Mouse (Mus musculus) CH12.LX (cell line): ENCODE data around the gene Gtf2h5. TPM values are rescaled to one million over a fixed set of nuclear protein-coding genes. Genes with fewer than 3 reads are reported as not detected.

Experiments used
- DNase-seq: peaks from one replicate; pipeline ENCODE4 v3.0.0-alpha.2; 2013; ENCODE audit errors: extremely low read depth
- H3K27ac ChIP-seq: 2 replicates; pipeline ENCODE4 v1.5.1; 2012; ENCODE audit warnings: low read depth, mild to moderate bottlenecking, control low read depth, moderate library complexity; ENCODE audit not compliant: insufficient read depth
- H3K27me3 ChIP-seq: replicated peaks from 2 replicates; pipeline ENCODE3; 2012; ENCODE audit warnings: inconsistent platforms
- H3K36me3 ChIP-seq, 2 experiments: replicated peaks in 1 of 2; 2 replicates each; pipeline versions ENCODE3 to v1.6.1; 2012; ENCODE audit warnings: inconsistent platforms in 1 of 2, low read length in 1 of 2, mild to moderate bottlenecking in 1 of 2, mixed read lengths in 1 of 2, moderate library complexity in 1 of 2; ENCODE audit not compliant: control insufficient read depth in 1 of 2, insufficient read depth in 1 of 2
- H3K4me1 ChIP-seq, 2 experiments: 2 replicates each; pipeline ENCODE4 v1.6.1; 2012; ENCODE audit warnings: inconsistent platforms in 1 of 2, moderate library complexity in 1 of 2; ENCODE audit not compliant: insufficient read depth in 2 of 2, control insufficient read depth in 1 of 2
- H3K4me2 ChIP-seq: 2 replicates; pipeline ENCODE4 v1.6.1; 2012; ENCODE audit warnings: low read depth, mild to moderate bottlenecking, control low read depth; ENCODE audit not compliant: poor library complexity, insufficient read depth, severe bottlenecking
- H3K4me3 ChIP-seq, 3 experiments: fragments of 150-350 bp in 1 of 3; sonication (generic) in 1 of 3; replicated peaks in 1 of 3; 2 replicates each; pipeline versions ENCODE3 to v1.5.1; 2011 to 2012; ENCODE audit warnings: low read depth in 2 of 3, low read length in 2 of 3, mild to moderate bottlenecking in 2 of 3, moderate library complexity in 2 of 3, control low read depth in 1 of 3, improper control_type of control experiment in 1 of 3, inconsistent platforms in 1 of 3, mixed read lengths in 1 of 3; ENCODE audit not compliant: poor library complexity in 1 of 3
- H3K79me2 ChIP-seq: replicated peaks from 2 replicates; pipeline ENCODE4 v1.6.1; 2012; ENCODE audit warnings: mild to moderate bottlenecking, moderate library complexity; ENCODE audit not compliant: control insufficient read depth, poor library complexity, insufficient read depth, severe bottlenecking; ENCODE audit errors: extremely low read depth
- H3K9ac ChIP-seq: 2 replicates; pipeline ENCODE4 v1.6.1; 2012; ENCODE audit warnings: low read depth, mild to moderate bottlenecking, control low read depth, moderate library complexity; ENCODE audit not compliant: insufficient read depth
- H3K9me3 ChIP-seq: replicated peaks from 2 replicates; pipeline ENCODE3; 2012; ENCODE audit warnings: low read length, inconsistent platforms, mixed read lengths
- BHLHE40 ChIP-seq: IDR thresholded peaks from 2 replicates; pipeline ENCODE4 v1.6.1; 2011; ENCODE audit warnings: mild to moderate bottlenecking, low read depth, low read length, improper control_type of control experiment
- CHD1 ChIP-seq: IDR thresholded peaks from 2 replicates; pipeline ENCODE4 v1.6.1; 2012; ENCODE audit warnings: low read depth, low read length, improper control_type of control experiment, inconsistent platforms
- CHD2 ChIP-seq: IDR thresholded peaks from 2 replicates; pipeline ENCODE4 v1.6.1; 2011; ENCODE audit warnings: low read length, improper control_type of control experiment
- CTCF ChIP-seq, 2 experiments: IDR thresholded peaks in 1 of 2; conservative IDR thresholded peaks in 1 of 2; 2 replicates each; pipeline ENCODE4 v1.5.1; 2011 to 2012; ENCODE audit warnings: low read depth in 2 of 2, low read length in 2 of 2, improper control_type of control experiment in 1 of 2, inconsistent platforms in 1 of 2, mild to moderate bottlenecking in 1 of 2, moderate library complexity in 1 of 2
- E2F4 ChIP-seq: IDR thresholded peaks from 2 replicates; pipeline ENCODE4 v1.6.1; 2011; ENCODE audit warnings: low read depth, low read length, improper control_type of control experiment; ENCODE audit not compliant: insufficient replicate concordance
- EP300 ChIP-seq: IDR thresholded peaks from 2 replicates; pipeline ENCODE4 v1.6.1; 2011; ENCODE audit warnings: low read length, improper control_type of control experiment
- HCFC1 ChIP-seq: IDR thresholded peaks from 2 replicates; pipeline ENCODE4 v1.6.1; 2012; ENCODE audit warnings: low read depth, mild to moderate bottlenecking, inconsistent platforms, low read length, improper control_type of control experiment
- JUND ChIP-seq: conservative IDR thresholded peaks from 2 replicates; pipeline ENCODE4 v1.6.1; 2011; ENCODE audit warnings: low read depth, low read length, improper control_type of control experiment
- KAT2A ChIP-seq: IDR thresholded peaks from 2 replicates; pipeline ENCODE4 v1.6.1; 2012; ENCODE audit warnings: low read length, improper control_type of control experiment, inconsistent platforms; ENCODE audit not compliant: insufficient replicate concordance
- MAZ ChIP-seq: IDR thresholded peaks from 2 replicates; pipeline ENCODE4 v1.6.1; 2012; ENCODE audit warnings: low read depth, mild to moderate bottlenecking, inconsistent platforms, low read length, improper control_type of control experiment, moderate library complexity
- MXI1 ChIP-seq: IDR thresholded peaks from 2 replicates; pipeline ENCODE4 v1.6.1; 2011; ENCODE audit warnings: mild to moderate bottlenecking, low read depth, low read length, improper control_type of control experiment
- MYC ChIP-seq: IDR thresholded peaks from 2 replicates; pipeline ENCODE4 v1.6.1; 2011; ENCODE audit warnings: low read depth, mild to moderate bottlenecking, improper control_type of control experiment, low read length
- NELFE ChIP-seq: IDR thresholded peaks from 2 replicates; pipeline ENCODE4 v1.6.1; 2011; ENCODE audit warnings: low read depth, low read length, improper control_type of control experiment
- PAX5 ChIP-seq: IDR thresholded peaks from 2 replicates; pipeline ENCODE4 v1.6.1; 2012; ENCODE audit warnings: low read length, inconsistent platforms, mixed read lengths
- RAD21 ChIP-seq: IDR thresholded peaks from 2 replicates; pipeline ENCODE4 v1.6.1; 2011; ENCODE audit warnings: low read depth, mild to moderate bottlenecking, low read length, improper control_type of control experiment, moderate library complexity
- RCOR1 ChIP-seq: conservative IDR thresholded peaks from 2 replicates; pipeline ENCODE4 v1.6.1; 2012; ENCODE audit warnings: low read depth, mild to moderate bottlenecking, inconsistent platforms, low read length, improper control_type of control experiment
- SIN3A ChIP-seq: IDR thresholded peaks from 2 replicates; pipeline ENCODE4 v1.6.1; 2012; ENCODE audit warnings: low read length, improper control_type of control experiment, inconsistent platforms
- TBP ChIP-seq: conservative IDR thresholded peaks from 2 replicates; pipeline ENCODE4 v1.6.1; 2011; ENCODE audit warnings: low read depth, low read length, improper control_type of control experiment
- TCF12 ChIP-seq: IDR thresholded peaks from 2 replicates; pipeline ENCODE4 v1.6.1; 2014; ENCODE audit warnings: low read depth, mild to moderate bottlenecking, inconsistent platforms, low read length, improper control_type of control experiment
- UBTF ChIP-seq: IDR thresholded peaks from 2 replicates; pipeline ENCODE4 v1.6.1; 2012; ENCODE audit warnings: low read depth, mild to moderate bottlenecking, inconsistent platforms, low read length, improper control_type of control experiment, moderate library complexity
- ZMIZ1 ChIP-seq: IDR thresholded peaks from 2 replicates; pipeline ENCODE4 v1.6.1; 2012; ENCODE audit warnings: low read depth, mild to moderate bottlenecking, inconsistent platforms, low read length, improper control_type of control experiment
- dilution Hi-C: fragments of 300-500 bp; cut with MboI; formaldehyde crosslinking; loops from 2 replicates; pipeline ENCODE4 v1.14.3; 2020; ENCODE audit warnings: low sequenced_read_pairs; ENCODE audit not compliant: extremely low pct_unique_long_range_greater_than_20kb, extremely low pct_ligation_motif_present
- in situ Hi-C: fragments of 300-500 bp; cut with MboI; formaldehyde crosslinking; loops from 3 replicates; pipeline ENCODE4 v1.14.3; 2019; ENCODE audit warnings: low sequenced_read_pairs, low pct_ligation_motif_present, low pct_unique_long_range_greater_than_20kb, mixed read lengths
- polyA plus RNA-seq: library from polyadenylated mRNA; unstranded; fragments of >175 nt; gene quantifications from 2 replicates; pipeline ENCODE4 v1.2.1, GENCODE M21; 2012; ENCODE audit warnings: low read depth; ENCODE audit not compliant: insufficient read length
- total RNA-seq, 2 experiments: library from RNA; depleted of rRNA; stranded (reverse); fragments of 300-350 nt in 1 of 2; fragments of >200 nt in 1 of 2; gene quantifications; 2 replicates each; pipeline ENCODE4 v1.2.3; 2012 to 2014

Gtf2h5 gene
- total and polyA plus RNA-seq, 3 experiments = 62.2 to 116 (median 97.8) TPM

DNA sequence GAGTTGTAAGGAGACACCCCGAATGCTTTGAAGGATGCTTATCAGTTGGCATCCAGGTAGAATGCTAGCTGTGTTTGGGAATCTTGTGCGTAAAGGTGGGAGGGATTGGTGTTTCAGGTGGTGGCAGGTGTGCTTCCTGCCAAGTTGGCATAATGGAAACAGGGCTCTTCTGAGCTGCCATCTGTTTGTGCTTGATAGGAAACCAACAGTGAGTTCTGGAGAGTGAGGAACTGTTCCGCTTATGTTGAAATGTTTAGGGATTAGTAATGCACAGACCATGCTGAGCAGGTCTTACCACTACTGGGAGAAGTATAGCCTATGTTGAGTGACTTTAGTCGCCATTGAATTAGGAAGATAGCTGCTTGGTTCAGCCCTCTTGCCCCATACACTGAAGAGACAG is 39.3 kb downstream of the Gtf2h5 start:
- peaks cover 6 to 38% of the 10 kb centered on the region in 2 experiments for H3K4me1 ChIP-seq
- no peak overlapping the region for H3K4me3 ChIP-seq
- no peaks in the 10 kb centered on the region for H3K9me3 ChIP-seq
- H3K79me2 ChIP-seq = no peaks in the 10 kb centered on the region
- DNase-seq = no peak
- in situ Hi-C loops (no loop called here), dilution Hi-C loops (no loop called here)
- no peak for TF ChIP-seq MYC
- TF ChIP-seq JUND = no peak
- TF ChIP-seq TBP = no peak
- no peak for TF ChIP-seq EP300
- TF ChIP-seq RAD21 = no peak
- no peak for TF ChIP-seq NELFE
- no peak for TF ChIP-seq PAX5
- TF ChIP-seq CHD2 = no peak
- TF ChIP-seq UBTF = no peak
- TF ChIP-seq TCF12 = no peak
- TF ChIP-seq ZMIZ1 = no peak
- no peak for TF ChIP-seq SIN3A
- TF ChIP-seq BHLHE40 = no peak
- TF ChIP-seq HCFC1 = no peak
- peaks cover 9 to 54% of the 10 kb centered on the region in 2 experiments for H3K36me3 ChIP-seq
- H3K4me2 ChIP-seq = no peak overlapping the region
- no peaks in the 10 kb centered on the region for H3K27me3 ChIP-seq
- H3K27ac ChIP-seq = no peak overlapping the region
- no peak overlapping the region for H3K9ac ChIP-seq

DNA sequence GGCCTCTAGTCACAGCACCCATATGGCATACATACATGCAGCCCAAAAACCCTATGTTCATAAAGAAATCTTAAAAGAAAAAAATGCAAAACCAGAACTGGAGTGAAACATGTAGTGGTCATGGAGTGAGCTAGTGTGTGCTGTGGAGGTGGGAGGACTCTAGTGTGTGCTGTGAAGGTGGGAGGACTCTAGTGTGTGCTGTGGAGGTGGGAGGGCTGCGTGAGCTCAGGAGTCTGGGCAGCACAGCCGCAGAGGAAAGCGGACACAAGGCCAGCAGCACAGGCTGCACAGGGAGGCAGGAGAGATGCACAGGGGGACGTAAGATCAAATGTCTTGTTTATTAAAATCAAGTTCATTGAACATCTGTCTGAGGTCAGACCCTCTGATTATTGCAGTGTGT is 44.2 kb downstream of the Gtf2h5 start:
- H3K79me2 ChIP-seq = no peaks in the 10 kb centered on the region
- H3K4me2 ChIP-seq = no peak overlapping the region; the same call in 1 of the 2 replicates
- no peak overlapping the region; the same call in 1 of the 2 replicates for H3K27ac ChIP-seq
- DNase-seq = no peak
- H3K9ac ChIP-seq = no peak overlapping the region
- H3K27me3 ChIP-seq = no peaks in the 10 kb centered on the region
- peaks cover 13 to 56% of the 10 kb centered on the region in 2 experiments for H3K4me1 ChIP-seq
- TF ChIP-seq RCOR1 (no peak), ZMIZ1 (no peak), E2F4 (no peak), JUND (no peak), KAT2A (no peak), CHD1 (no peak), TCF12 (no peak), MYC (no peak), MAZ (no peak), CTCF (conservative IDR thresholded peaks at IDR 0.05 in 1 of 2, IDR thresholded peaks at IDR 0.05 in 1 of 2; ENCODE audit: low read depth in 2 of 2, low read length in 2 of 2) (no peak), MXI1 (no peak)
- TF ChIP-seq, all 38 proteins: peak for 0
- H3K9me3 ChIP-seq = no peaks in the 10 kb centered on the region
- no peak overlapping the region for H3K4me3 ChIP-seq
- dilution Hi-C loops = no loop called here
- in situ Hi-C loops = no loop called here
- peaks cover 11 to 35% of the 10 kb centered on the region in 2 experiments for H3K36me3 ChIP-seq
